Mouse (Mus musculus) stomach, postnatal 0 days (tissue): ENCODE results near the gene Tm4sf20. TPM values are rescaled to one million over a fixed set of nuclear protein-coding genes. Genes with fewer than 3 reads are reported as not detected.

Source experiments
- ATAC-seq: fragments of 200-750 bp; cut with Nextera tagmentation; 2 replicates; pipeline ENCODE4 v1.8.0; 2017; ENCODE audit not compliant: low FRiP score, low TSS enrichment
- DNase-seq: peaks from one replicate; pipeline ENCODE4 v3.0.0-alpha.2; 2016; ENCODE audit warnings: low spot score
- H3K27ac ChIP-seq: fragments of 300-500 bp; sonication (generic); replicated peaks from 2 replicates; pipeline ENCODE4 v1.5.1; 2014; ENCODE audit warnings: mild to moderate bottlenecking, control low read depth
- H3K27me3 ChIP-seq: fragments of 300-500 bp; sonication (generic); 2 replicates; pipeline ENCODE4 v1.6.1; 2014; ENCODE audit warnings: low read length; ENCODE audit not compliant: control insufficient read depth, insufficient read depth
- H3K36me3 ChIP-seq: fragments of 300-500 bp; sonication (generic); 2 replicates; pipeline ENCODE4 v1.6.1; 2014; ENCODE audit warnings: low read length, mixed read lengths; ENCODE audit not compliant: control insufficient read depth, insufficient read depth
- H3K4me1 ChIP-seq: fragments of 300-500 bp; sonication (generic); replicated peaks from 2 replicates; pipeline ENCODE4 v1.6.1; 2014; ENCODE audit warnings: antibody characterized with exemption; ENCODE audit not compliant: control insufficient read depth, insufficient read depth
- H3K4me2 ChIP-seq: fragments of 300-500 bp; sonication (generic); replicated peaks from 2 replicates; pipeline ENCODE4 v1.6.1; 2014; ENCODE audit warnings: low read depth, mild to moderate bottlenecking, control low read depth, moderate library complexity
- H3K4me3 ChIP-seq: fragments of 300-500 bp; sonication (generic); 2 replicates; pipeline ENCODE4 v1.5.1; 2014; ENCODE audit warnings: low read depth, low read length, control low read depth
- H3K9ac ChIP-seq: fragments of 300-500 bp; sonication (generic); 2 replicates; pipeline ENCODE4 v1.6.1; 2014; ENCODE audit warnings: mild to moderate bottlenecking, low read length, control low read depth, mixed read lengths
- H3K9me3 ChIP-seq: fragments of 300-500 bp; sonication (generic); 2 replicates; pipeline ENCODE4 v1.6.1; 2016; ENCODE audit warnings: low read length; ENCODE audit not compliant: control insufficient read depth
- CTCF ChIP-seq: IDR thresholded peaks from 2 replicates; pipeline ENCODE4 v1.5.1; 2016; ENCODE audit warnings: antibody characterized with exemption, low read depth, mild to moderate bottlenecking, moderate library complexity
- EP300 ChIP-seq: optimal IDR thresholded peaks from 2 replicates; pipeline ENCODE3; 2016; ENCODE audit warnings: antibody characterized with exemption
- WGBS: fragments of 180-500 bp; shearing (Covaris S2); extraction: QIAGEN DNeasy Blood & Tissue Kit; methylation state at CpG from one replicate; pipeline ENCODE4 v1.1.7; 2014; 5-methylcytosine and 5-hydroxymethylcytosine counted together
- polyA plus RNA-seq: library from polyadenylated mRNA; unstranded; fragments of >200 nt; fragmentation: Nextera tagmentation; extraction: Ambion mirVana; gene quantifications from 2 replicates; pipeline ENCODE4 v1.2.1, GENCODE M21; 2015

Tm4sf20 gene
- 0.21 and 1.0 TPM in 2 replicates for polyA plus RNA-seq

DNA sequence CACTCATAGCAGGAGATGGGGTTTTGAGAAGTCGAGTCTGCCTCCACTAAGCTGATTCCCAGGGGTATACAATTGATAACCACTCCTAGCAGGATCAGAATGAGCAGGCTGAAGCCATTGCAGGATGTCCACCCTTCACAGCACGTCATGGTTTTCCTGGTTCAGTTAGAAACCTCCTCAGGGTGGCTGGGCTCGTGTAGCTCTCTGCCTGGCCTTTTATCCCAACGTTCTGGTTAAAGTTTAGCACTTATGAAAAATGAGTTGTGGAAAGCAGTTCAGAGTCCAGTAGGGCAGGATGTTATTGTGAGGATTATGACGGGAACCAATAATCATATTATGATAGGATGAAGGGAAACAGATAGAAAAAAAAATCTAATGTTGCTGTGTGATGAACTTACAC lies at the start of gene Tm4sf20:
TSS of gene Tm4sf20 (minus strand) at position 193 of the 400 bp plus-strand sequence.
- H3K9me3 ChIP-seq: no peaks in the 10 kb centered on the region
- H3K4me2 ChIP-seq: no peak within 1 kb of the TSS
- WGBS: 34% methylated on average over 5 of the region's 5 CpGs
- no peak for ATAC-seq
- H3K4me1 ChIP-seq: no peaks in the 10 kb centered on the region
- no peak for DNase-seq
- H3K27me3 ChIP-seq: no peaks in the 10 kb centered on the region
- no peak for TF ChIP-seq CTCF
- no peak for TF ChIP-seq EP300
- H3K9ac ChIP-seq: no peak within 1 kb of the TSS
- H3K36me3 ChIP-seq: no peaks in the 10 kb centered on the region
- H3K4me3 ChIP-seq: no peak within 1 kb of the TSS
- no peak within 1 kb of the TSS for H3K27ac ChIP-seq

DNA sequence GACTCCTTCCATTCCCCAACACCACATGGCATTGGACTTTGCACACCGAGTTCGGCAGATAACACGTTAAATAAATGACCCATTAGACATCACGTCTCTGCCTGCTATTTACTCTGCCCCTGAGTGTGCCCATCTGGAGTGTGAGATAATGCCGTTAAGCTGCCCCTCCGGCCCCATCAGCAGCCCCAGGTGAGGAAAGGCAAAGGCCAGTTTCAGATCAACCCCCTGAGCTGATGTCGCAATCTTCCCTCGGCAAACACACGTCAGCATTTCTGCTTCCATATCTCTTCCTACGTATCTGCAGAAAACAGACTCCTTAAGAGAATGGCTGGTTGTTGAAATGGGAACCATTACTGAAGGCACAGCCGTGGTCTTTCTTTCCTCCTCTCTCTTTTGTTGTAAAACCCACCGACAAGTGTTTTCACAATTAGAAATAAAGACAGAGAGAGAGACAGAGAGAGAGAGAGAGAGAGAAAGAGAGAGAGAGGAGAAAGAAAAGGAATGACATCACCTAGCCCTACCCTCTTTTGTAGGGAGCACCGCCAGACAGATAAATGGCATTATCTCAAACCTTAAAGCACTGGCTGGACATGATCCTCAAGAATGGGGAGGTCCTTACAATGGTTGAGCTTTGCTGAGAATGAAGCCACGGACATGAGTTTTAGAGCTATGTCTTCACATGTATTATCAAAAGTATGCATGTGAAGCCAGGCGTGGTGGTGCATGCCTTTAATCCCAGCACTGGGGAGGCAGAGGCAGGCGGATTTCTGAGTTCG lies 47.9 kb upstream of the Tm4sf20 start:
- Histone ChIP-seq H3K36me3 (no peaks in the 10 kb centered on the region), H3K9ac (no peak overlapping the region), H3K4me2 (no peak overlapping the region), H3K4me3 (no peak overlapping the region), H3K9me3 (no peaks in the 10 kb centered on the region), H3K27ac (0 out of 2 replicates have a peak overlapping the region, but pooled peaks have one; percentile 8), H3K4me1 (no peaks in the 10 kb centered on the region), H3K27me3 (no peaks in the 10 kb centered on the region)
- 45% methylated on average over 17 of the region's 17 CpGs for WGBS
- peak; percentile 84 for DNase-seq
- peak; percentile 93 for ATAC-seq
- no peak for TF ChIP-seq EP300
- no peak for TF ChIP-seq CTCF

DNA sequence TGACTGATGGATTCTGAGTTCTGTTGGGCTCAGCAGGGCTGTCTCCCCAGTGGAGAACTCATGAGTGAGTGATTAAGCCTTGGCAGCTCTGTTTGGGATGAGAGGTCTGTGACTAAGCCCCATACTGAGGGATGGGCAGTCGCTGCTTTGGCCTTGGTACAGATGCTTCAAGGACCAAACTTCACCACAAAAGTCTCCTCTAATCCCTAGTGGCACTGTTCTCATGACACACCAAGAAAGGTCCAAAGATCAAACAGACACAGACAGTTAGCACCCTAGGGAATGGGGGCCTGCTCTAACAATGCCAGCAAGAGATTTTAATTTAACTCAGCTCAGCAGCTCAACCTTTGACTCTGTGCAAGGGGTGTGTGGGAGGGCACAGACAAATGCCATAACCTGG lies 43.5 kb upstream of the Tm4sf20 start:
- DNase-seq: no peak
- Histone ChIP-seq H3K4me3 (no peak overlapping the region), H3K27ac (no peak overlapping the region), H3K27me3 (no peaks in the 10 kb centered on the region), H3K36me3 (no peaks in the 10 kb centered on the region), H3K9me3 (no peaks in the 10 kb centered on the region), H3K9ac (no peak overlapping the region), H3K4me2 (no peak overlapping the region), H3K4me1 (no peaks in the 10 kb centered on the region)
- 70% methylated on average over 1 of the region's 1 CpGs for WGBS
- no peak for ATAC-seq
- no peak for TF ChIP-seq CTCF
- no peak for TF ChIP-seq EP300

DNA sequence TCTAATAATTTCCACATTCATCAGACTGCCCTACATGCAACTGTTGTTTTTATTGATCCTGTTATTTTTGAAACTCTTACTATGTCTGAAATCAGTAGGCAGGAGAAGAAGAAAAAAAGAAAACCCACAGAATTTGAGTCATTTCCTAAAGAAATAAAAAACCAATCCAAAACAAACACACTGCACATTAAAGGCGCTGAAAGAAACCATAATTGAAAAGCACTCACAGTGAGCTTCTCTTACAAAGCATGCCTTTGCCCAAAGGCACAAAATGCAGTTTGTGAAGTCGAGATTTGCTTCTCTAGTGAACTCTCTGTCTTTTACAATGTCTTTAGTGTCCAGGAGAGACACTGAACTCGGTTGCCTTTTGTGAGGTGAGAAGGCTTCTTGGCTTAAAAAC lies 40.3 kb upstream of the Tm4sf20 start:
- DNase-seq (no peak), ATAC-seq (no peak)
- TF ChIP-seq EP300: no peak
- TF ChIP-seq CTCF: no peak
- Histone ChIP-seq H3K36me3 (no peaks in the 10 kb centered on the region), H3K27ac (no peak overlapping the region), H3K27me3 (no peaks in the 10 kb centered on the region), H3K4me3 (no peak overlapping the region), H3K9me3 (no peaks in the 10 kb centered on the region), H3K4me2 (no peak overlapping the region), H3K9ac (no peak overlapping the region), H3K4me1 (no peaks in the 10 kb centered on the region)
- 63% methylated on average over 3 of the region's 3 CpGs for WGBS

DNA sequence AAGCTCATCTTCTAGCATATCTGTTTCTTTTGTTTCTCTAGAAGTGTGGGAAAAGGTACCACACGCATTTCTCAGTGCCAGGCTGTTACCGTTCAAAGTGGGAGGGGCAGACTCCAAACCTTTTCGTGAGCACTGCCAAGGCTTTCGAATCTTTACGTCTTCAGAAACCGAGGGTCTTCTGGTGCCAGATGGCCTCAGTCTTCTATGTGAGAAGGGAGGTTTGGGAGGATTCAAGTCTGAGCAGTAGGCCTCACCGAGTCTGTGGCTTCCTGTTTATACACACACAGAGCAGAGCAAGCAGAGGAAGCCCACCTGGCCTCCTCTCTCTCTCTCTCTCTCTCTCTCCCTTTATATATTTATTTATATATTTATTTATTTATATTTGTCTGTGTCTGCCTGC lies 38.9 kb upstream of the Tm4sf20 start:
- no peak overlapping the region for H3K4me2 ChIP-seq
- no peaks in the 10 kb centered on the region for H3K27me3 ChIP-seq
- no peak overlapping the region for H3K27ac ChIP-seq
- DNase-seq: no peak
- ATAC-seq: no peak
- no peaks in the 10 kb centered on the region for H3K36me3 ChIP-seq
- no peaks in the 10 kb centered on the region for H3K9me3 ChIP-seq
- 66% methylated on average over 7 of the region's 7 CpGs for WGBS
- H3K4me3 ChIP-seq: no peak overlapping the region
- H3K9ac ChIP-seq: no peak overlapping the region
- no peaks in the 10 kb centered on the region for H3K4me1 ChIP-seq
- TF ChIP-seq CTCF: no peak
- TF ChIP-seq EP300: no peak

DNA sequence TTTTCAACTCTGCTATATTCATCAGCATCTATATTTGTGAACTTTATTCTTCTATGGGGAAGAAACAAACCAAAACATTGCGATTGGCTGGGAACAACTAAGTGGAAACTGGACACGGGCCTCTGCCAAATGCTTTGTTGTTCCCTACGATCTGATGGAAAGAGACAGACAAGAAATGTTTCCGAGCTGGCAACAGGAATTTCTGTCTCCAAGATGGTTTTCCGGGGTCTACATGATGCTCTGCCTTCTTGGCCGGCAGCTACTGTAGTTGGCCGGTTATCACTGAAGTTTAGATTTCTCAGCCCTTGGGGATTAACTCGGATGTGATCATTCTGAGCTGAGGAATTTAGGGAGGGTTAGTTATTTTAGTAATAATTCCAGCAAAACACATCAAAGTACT lies 38.1 kb upstream of the Tm4sf20 start:
- DNase-seq (no peak), ATAC-seq (no peak)
- Histone ChIP-seq H3K36me3 (no peaks in the 10 kb centered on the region), H3K4me2 (no peak overlapping the region), H3K4me1 (no peaks in the 10 kb centered on the region), H3K9me3 (no peaks in the 10 kb centered on the region), H3K4me3 (no peak overlapping the region), H3K9ac (no peak overlapping the region), H3K27ac (no peak overlapping the region), H3K27me3 (no peaks in the 10 kb centered on the region)
- WGBS: 53% methylated on average over 8 of the region's 8 CpGs
- TF ChIP-seq EP300 (no peak), CTCF (no peak)
